Mouse (Mus musculus) ZHBTc4 (cell line): Measurements from ENCODE around the gene Ctu1.
A peak's percentile ranks its signal among the peaks of the same experiment; 100 is the strongest.
"Not testable (repeated sequence)": the region's sequence is repeated elsewhere in the genome, so short reads cannot be mapped to it uniquely, and the experiment has no call there.

ENCODE experiments used
- DNase-seq: peaks from one replicate; pipeline ENCODE4 v3.0.0-alpha.2; 2011; ENCODE audit warnings: low read depth, low spot score

Ctu1 gene

DNA sequence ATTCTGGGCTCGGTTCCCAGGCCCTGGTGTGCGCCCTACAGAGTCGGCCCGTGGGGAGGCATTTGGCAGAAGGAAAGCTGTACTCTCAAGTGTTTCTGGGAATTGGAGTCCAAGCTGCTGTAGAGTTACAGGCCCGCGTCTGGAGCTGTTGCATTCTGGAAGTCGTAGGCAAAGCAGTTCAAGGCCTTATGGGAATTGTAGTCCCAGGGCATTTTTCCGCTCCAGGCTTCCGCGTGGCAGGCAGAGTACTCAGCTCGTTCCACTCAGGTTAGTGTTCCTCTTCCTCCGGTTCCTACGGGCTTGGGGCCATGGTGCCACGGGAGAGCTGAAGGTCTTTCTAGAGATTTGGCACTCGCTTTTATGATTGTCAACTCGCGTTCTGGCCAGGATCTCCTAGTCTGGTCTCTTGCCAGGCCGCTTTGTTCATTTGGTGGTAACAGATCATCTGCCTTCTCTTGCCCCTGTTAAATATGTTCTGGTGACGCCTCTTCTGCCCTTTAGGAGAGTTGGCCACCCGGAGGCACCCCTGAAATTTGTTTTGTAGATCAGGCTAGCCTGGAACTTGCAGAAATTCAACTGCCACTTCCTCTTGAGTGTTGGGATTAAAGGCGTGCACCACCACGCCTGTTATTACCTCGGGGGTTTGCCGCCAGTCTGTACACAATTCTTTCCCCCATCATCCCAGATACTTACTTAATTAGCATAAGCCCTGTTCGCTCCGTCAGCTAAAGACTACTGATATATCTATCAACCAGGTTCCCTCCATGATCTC is at the start of gene Ctu1:
TSS of gene Ctu1 (plus strand) at position 208 of the 772 bp plus-strand sequence.
- peak; percentile 90 for DNase-seq

DNA sequence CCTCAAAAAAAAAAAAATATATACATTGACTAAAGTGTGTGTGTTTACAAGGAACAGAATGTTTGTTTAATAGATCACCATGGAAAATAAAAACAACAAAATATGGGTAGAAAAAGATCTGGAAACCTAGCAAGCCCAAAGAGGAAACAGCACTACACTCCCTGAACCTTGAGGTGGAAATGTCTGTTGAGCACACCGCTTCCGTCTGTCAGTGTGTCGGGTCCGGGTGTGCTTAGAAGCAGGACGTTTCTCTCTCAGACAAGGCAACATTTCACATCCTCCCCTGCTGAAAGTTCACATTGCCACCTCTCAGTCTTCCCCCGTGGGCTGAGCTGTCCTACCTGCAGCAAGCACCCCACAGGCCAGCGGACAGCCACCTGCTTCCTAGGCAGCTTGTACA is 48.9 kb upstream of the Ctu1 start:
- no peak for DNase-seq

DNA sequence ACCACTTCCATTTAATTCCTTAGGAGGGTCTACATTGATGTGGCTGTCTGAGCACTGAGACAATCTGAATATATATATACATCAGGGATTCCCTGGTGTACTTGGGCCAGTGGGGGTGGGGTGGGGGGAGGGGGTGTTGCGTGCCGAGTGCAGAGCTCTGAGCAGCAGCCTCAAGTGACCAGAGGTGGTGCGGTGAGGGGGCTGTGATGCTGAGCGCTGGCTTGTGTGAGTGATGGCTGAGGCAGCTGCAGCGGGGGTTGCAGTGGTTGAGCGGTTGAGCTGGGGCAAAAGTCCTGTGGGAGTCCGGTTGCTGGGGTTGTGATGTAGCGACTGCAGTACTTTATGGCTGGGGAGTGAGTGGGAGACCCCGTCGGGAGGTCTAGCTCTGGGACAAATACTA is 48.0 kb upstream of the Ctu1 start:
- peak; percentile 37 for DNase-seq

DNA sequence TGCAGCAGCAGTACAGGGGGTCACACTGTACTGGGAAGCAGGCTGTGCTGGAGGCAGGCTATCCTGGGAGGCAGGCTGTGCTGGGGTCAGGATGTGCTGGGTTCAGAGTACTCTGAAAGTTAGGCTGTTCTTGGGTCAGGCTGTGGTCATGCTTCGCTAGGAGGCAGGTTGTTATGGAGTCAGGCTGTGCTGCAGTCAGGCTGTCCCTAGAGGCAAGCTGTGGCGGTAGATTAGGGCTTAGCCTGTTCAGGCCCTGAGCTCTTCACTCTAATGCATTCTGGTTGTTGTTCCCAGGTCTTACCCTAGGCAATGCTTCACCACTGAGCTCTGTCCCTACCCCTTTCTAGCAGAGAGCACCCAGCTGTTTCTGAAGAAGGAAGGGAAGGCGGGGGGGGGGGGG is 46.8 kb upstream of the Ctu1 start:
- DNase-seq, result no peak

DNA sequence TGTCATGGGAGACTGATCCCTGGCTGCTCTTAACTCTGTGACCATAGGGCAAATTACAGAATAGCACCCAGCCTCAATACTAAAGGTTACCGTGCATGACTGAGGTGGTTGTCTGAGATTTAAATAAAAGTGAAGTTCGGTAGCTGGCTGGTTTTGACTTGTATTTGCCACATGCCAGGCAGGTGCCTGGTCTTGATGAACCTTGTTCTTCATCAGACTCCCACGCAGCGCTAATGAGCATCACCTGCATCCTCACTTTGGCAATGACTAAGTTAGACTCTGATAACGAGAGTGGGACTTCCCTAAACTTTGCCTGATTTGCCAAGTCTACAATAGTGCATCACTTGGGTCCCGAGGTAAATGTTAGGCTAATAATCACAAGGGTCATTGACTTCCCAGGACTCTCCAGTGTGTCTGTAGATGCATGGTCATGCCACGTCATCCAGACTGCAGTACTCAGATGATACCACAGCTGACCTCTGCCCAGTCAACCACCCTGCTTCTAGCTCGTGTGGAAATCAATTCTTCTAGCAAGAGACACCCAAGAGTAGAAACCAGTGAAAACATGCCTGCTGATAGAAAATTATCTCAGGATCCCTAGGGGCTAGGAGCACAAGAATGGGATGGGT is 45.9 kb upstream of the Ctu1 start:
- no peak for DNase-seq

DNA sequence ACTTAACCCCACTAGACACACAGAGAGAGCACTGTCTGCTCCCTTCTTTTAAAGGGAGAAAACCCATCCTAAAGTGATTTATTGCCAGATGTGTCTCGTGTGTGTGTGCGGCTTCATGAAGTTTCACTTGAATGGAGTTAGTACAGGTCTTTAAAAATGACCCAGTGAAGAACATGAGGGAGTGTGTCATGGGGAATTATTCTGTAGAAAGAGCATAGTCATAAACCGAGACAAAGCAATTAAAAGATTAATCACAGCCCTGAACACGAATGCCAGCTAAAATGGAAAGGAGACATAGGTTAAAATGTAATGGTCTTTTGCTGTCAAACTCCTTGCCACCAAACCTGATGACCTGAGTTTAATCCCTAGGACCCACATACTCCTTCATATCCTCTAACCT is 37.9 kb upstream of the Ctu1 start:
- DNase-seq, result no peak

DNA sequence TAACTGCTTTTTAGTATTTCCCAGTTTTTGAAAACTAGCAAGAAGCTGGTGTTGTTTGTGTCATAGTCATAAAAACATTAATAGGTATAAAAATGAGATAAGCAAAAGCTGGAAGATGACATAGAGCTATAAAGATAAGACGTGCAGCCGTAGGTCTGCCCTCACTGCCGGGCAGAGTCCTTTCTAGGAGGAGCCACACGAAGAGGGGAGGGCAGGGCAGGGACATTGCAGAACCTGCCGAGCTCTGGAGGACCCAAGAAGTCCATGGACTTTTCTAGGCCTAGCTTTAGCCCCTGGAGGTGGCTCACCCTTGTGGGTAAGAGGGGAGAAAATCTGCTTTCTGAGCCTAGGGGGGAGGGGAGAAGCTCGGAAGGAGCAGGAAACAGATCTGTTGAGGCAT is 37.3 kb upstream of the Ctu1 start, which contains the start of gene Ceacam18:
TSS of gene Ceacam18 (plus strand) at position 208 of the 400 bp plus-strand sequence.
- DNase-seq, result no peak

DNA sequence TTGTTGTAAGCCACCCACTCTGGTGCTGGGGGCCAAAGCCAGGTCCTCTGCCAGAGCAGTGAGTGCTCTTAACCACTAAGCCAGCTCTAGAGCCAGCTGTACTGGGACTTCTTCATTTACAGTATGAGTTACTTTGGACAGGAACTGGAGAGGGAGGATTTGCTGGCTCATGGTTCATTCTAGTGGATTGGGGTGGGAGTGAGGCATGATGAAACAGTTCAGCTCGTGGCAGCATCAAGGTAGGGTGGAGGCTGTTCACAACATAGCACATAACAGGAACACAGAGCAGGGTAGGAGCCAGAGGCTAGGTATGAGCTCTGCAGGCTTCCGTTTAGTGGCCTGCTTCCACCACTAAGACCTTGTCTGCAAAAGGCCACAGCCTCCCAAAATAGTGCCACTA is 35.6 kb upstream of the Ctu1 start:
- peak; percentile 46 for DNase-seq

DNA sequence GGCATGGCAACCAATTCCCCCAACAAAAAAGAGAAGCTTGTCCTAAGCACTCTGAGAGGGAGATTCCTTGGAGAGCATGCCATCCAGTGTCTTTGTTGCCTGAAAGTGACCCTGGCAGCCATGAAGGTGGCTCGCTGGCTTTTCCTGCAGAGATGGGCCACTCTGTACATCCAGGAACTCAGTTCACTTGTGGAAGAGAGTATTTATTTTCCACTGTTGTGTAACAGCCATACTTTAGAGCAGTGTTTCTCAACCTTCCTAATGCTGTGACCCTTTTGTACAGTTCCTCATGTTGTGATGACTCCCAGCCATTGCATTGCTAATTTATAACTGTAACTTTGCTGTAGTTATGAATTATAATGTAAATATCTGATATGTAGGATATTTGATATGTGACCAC is 34.7 kb upstream of the Ctu1 start:
- no peak for DNase-seq

DNA sequence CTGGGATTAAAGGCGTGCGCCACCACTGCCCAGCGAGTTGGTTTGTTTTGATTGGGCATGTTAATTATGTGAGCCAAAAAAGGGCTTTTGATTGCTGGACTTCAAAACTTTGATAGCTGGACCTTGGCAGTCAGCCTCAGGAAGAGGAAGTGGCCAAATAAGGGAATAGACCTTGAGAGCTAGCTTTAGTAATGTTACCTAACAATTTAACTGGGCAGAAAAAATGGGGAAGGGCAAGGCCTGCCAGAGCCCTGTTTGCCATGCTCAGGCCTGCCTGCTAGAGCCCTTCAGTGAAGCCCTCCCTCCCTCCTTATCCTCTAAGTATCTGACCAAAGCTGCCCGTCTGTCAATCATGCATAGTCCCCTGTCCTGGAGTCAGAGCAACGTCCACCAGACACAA is 29.2 kb upstream of the Ctu1 start:
- no peak for DNase-seq

DNA sequence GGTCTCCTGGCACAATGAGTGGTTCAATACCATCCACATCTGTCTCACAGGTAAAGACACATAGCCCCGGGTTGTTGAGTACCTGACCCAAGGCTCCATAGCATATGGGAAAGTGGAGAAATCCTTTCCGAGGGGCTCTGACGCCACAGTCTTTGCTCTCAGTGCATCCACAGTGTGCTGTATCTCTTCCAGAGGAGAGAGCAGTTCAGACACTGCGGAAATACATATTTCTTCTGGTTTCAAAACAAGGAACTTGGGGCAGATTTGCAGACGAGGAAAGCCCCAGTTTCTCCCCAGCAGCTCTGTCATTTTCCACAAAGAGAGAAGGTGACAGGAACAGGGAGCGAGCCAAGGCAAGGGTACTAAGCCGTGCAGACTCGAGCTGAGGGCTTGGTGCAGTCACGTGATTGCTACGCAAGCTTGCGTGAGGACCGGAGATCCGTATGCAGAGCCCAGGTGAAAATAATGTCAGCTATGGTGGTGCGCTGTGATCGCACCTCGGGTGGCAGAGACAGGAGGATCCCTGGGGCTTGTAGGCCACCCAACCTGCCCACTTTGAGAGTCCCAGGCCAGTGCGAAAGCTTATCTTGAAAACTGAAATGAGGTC is 28.7 kb upstream of the Ctu1 start:
- DNase-seq, result peak; percentile 39

DNA sequence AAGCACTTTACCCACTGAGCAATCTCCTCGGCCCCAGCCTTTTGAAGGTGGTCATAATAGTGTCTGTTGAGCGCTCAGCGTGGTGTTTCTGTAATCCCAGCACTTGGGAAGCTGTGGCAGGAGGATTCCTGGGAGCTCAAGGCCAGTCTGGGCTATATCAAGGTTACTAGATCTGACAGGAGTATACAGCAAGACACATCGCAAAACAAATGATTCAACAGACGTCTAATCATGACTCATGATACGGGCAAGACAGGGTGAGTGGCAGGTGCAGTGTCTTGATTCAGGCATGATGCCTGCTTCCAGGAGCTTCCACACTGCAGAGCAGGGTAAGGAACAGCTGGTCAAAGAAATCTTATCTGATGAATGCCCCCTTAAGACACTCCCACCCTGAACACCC is 19.1 kb upstream of the Ctu1 start:
- DNase-seq, result no peak

DNA sequence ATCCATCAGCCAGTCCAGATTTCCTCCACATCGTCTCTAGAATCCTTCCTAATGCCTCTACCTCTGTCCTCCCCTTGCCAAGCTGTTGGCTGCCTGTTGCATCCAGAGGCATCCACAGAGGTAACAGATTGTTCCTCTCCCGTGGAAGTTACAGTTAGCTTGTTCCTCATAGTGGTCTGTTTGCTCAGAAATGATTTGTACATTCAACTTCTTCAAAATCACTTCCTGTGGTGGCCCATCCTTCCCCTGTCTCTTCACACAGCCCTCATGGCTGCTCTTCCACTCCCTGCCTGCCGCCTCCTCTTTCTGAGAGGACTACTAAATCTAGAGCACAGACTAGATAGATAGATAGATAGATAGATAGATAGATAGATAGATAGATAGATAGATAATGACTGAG is 17.3 kb upstream of the Ctu1 start:
- no peak for DNase-seq

DNA sequence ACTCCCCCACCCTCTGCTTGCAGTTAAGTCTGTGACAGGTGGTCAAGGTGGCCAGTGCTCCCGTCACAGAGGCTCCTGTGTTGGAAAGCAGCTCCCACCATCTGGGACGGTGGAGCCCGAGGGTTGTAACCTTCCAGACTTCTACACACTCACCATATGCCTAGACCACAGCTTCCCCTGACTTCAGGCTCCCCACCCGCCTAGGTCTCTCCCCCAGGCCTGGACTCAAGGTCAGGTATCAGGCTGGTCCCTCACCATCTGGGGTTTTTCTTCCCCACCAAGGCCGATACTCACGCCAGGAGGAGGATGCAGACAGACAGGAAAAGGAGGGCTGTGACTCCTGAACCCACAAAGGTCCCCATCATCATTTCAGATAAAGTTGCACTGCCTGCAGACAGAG is 15.6 kb upstream of the Ctu1 start:
- no peak for DNase-seq

DNA sequence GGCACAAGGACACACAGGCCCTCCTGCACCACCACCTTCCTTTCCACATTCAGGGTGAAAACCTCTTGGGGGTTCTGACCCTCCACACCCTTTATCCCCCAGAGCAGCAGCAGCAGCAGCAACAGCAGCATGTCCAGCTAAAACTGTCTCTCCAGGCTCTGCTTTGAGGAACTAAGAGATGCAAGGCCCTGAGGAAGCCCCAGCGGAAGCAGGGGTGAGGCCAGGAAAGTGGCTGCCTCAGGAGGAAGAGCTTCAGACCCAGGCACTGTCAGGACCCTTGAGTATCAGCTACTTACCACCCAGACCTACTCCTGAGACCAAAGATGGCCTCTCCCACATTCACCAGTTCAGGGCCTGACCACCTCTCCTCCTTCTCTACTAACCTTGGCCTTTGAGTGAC is 11.8 kb upstream of the Ctu1 start, which contains the start of gene Siglece:
TSS of gene Siglece (minus strand) at position 160 of the 400 bp plus-strand sequence.
- DNase-seq, result no peak

DNA sequence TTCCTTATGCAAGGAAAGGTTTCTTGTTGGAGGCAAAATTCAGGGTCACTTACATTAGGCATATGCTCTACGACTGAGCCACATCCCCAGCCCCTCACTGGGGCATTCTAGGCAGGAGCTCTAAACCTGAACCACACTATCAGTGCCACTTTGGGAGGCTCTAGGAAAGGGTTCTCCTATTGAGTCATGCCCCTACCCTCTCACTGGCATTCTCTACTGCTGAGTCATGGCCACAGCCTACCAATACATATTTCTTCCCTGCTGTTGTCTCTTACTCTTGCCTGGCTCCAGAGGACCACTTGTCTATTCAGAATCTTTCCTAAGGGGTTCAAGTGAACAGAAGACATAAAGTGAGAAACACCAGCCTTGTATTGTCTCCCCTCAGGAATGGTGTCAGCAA is 9.0 kb upstream of the Ctu1 start:
- DNase-seq, result no peak

DNA sequence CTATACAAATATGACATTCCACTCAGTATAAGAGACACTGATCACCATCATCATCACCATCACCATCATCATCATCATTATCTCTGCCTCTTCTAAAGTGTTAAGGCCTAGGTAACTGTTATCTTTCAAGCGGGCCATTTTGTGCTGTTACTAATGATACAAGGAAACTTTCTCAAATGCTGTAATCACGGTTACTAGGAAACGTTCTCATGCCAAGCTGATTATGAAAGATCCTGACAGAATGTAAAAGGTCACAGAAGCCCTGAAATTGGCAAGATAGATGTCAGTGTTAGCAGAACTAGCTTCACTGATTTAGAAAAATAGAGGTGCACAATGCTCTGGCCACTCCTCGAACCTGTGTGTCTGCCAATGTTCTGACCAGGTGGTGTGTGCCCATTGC is 4.6 kb upstream of the Ctu1 start:
- not testable (repeated sequence) for DNase-seq

DNA sequence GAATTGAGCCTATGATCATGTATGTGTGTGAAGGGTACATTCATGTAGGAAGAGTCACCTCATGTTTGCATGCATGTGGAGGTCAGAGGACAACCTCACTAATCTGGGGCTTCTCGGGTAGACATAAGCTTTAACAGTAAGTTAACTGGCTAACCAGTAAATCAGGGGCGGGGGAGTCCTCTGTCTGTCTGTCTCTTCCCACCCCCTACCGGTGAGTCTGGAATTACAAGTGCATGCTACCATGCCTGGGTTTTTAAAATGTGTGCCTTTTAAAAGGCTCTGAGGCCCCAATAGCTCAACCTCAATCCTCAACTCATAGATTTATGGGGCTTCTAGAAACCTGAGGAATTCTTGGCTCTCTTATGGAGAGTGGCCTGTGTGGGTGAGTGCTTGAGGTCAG is 3.2 kb upstream of the Ctu1 start:
- DNase-seq, result peak; percentile 46

DNA sequence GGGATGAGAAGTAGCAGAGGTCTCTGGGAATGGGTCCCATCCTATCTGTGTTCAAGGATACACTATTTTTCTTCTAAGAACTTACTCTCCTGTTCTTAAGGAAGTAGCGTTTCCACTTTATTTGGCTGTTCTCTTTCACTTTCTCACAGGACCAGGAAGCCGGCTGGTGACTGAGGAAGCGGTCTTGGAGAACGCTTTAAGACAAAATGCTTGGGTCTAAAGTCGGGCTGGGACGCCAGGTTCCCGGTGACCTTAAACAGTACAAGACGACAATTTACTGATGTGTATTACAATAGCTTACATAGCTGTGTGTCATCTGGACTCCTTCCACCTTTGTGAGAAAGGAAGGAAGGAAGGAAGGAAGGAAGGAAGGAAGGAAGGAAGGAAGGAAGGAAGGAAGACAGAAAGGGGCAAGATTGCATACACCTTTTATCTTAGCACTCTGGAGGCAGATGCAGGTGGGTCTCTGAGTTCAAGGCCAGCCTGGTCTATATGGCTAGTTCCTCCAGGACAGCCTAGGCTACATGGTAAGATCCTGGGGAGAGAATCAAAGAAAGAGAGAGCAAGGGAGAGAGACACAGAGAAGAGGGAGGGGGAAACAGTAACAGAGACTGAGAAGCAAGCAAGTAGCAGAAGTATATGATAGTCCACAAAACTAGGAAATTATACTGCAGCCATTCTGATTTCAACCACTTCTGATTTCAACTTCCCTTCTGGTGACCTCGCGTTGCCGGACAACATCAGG is 580 bp upstream of the Ctu1 start:
- no peak for DNase-seq

DNA sequence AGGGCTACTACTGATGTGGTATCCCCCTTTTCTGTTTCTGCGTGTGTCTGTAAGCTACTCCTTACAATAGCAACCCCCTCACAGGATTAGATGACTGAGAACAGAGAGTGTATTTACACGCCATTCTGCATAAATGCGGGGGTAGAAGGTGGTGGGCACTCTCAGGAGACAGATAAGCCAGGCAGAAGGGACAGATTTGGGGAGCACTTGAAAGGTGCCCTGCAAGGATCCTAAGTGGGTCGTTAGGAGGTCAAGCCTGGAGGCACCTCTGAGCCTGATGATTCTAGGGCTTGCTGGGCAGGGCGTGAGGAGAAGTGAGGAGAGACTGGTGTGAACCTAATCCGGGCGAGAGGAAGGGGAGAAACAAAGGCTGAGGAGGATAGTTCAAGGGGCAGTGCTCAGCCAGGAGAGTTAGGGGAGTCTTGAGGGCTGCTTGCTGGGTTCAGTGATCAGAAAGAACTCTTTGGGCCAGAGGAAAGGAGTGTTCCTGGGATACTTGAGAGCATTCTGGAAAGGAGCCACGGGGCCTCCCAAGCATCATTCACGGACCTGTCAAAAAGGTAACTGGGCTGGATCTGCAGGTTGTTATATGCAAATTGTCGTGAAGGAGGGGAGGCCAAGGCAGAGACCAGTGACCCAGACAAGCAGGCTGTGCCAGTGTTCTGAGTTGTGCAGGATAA is 905 bp downstream of the Ctu1 start:
- DNase-seq, result no peak

DNA sequence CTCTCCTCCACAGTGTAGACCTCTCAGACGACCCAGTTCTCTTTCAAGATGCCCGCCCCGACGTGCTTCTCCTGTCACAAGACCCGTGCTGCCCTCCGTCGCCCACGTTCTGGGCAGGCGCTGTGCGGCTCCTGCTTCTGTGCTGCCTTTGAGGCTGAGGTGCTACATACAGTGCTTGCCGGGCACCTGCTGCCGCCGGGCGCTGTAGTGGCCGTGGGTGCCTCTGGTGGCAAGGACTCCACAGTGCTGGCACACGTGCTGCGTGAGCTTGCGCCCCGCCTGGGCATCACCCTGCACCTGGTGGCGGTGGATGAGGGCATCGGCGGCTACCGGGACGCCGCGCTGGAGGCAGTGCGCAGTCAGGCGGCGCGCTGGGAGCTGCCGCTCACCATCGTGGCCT is 3.3 kb downstream of the Ctu1 start:
- DNase-seq, result peak; percentile 51

DNA sequence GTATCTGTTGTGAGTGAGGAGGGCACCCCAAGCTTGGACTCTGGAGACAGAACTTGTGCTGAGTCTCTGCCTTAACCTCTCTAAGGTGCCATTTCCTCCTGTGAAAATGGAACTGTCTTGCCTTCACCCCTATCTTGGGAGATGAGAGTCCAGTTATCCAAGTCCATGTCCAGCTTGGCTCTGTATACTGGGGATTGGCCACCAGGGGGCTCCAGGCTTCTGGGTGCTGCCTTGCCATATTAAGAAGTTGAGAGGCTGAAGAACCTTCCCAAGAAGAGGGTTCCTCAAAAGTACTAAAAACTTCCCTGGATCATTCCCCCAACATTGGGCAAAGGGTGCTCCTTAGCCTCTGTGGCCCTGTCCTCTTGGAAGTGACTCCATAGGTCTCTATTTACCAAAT is 6.7 kb downstream of the Ctu1 start:
- peak; percentile 55 for DNase-seq
